Mouse (Mus musculus): ENCODE data around the gene Tns3. TPM values are rescaled to one million over a fixed set of nuclear protein-coding genes. Genes with fewer than 3 reads are reported as not detected.

Tns3 gene
- polyA plus RNA-seq, 1 experiment from 2014 or later, result 16.4 TPM

- no peak overlapping the region for H3K4me3 ChIP-seq
- no peak overlapping the region for H3K27ac ChIP-seq
- peaks cover 17% of the 10 kb centered on the region for H3K4me1 ChIP-seq (replicated peaks)
- H3K36me3 ChIP-seq, result no peaks in the 10 kb centered on the region
- H3K9me3 ChIP-seq (replicated peaks), result no peaks in the 10 kb centered on the region
- no peak overlapping the region for H3K4me2 ChIP-seq
- no peaks in the 10 kb centered on the region for H3K27me3 ChIP-seq
- ATAC-seq (replicated peaks; ENCODE audit: insufficient number of reproducible peaks, insufficient read depth, low FRiP score, low read depth), result no peak
- H3K9ac ChIP-seq, result no peak overlapping the region
- WGBS, result 87% methylated on average over 5 of the region's 5 CpGs
Measured at GRCm38 (mm10) chr11:8679221-8679620, 14.9 kb upstream of the Tns3 start.

GRCm38 (mm10) chr11:8678260-8678995, 14.1 kb upstream of the Tns3 start:
- WGBS, result 66% methylated on average over 12 of the region's 12 CpGs
- Histone ChIP-seq H3K4me3 (no peak overlapping the region), H3K36me3 (no peaks in the 10 kb centered on the region), H3K27me3 (no peaks in the 10 kb centered on the region), H3K4me2 (no peak overlapping the region), H3K27ac (no peak overlapping the region), H3K9ac (no peak overlapping the region), H3K9me3 (replicated peaks) (no peaks in the 10 kb centered on the region), H3K4me1 (replicated peaks) (peaks cover 17% of the 10 kb centered on the region)
- ATAC-seq (replicated peaks; ENCODE audit: insufficient number of reproducible peaks, insufficient read depth, low FRiP score, low read depth), result no peak

- H3K4me3 ChIP-seq, result no peak overlapping the region
- H3K4me2 ChIP-seq, result no peak overlapping the region
Measured at GRCm38 (mm10) chr11:8675701-8676474, 11.6 kb upstream of the Tns3 start.

GRCm38 (mm10) chr11:8674549-8675149, 10.3 kb upstream of the Tns3 start:
- Histone ChIP-seq H3K4me3 (no peak overlapping the region), H3K4me2 (no peak overlapping the region), H3K4me1 (replicated peaks) (peaks cover 4% of the 10 kb centered on the region), H3K27ac (no peak overlapping the region), H3K27me3 (no peaks in the 10 kb centered on the region), H3K9ac (no peak overlapping the region), H3K9me3 (replicated peaks) (no peaks in the 10 kb centered on the region), H3K36me3 (no peaks in the 10 kb centered on the region)
- WGBS, result 67% methylated on average over 3 of the region's 3 CpGs
- no peak for ATAC-seq (replicated peaks; ENCODE audit: insufficient number of reproducible peaks, insufficient read depth, low FRiP score, low read depth)

More at GRCm38 (mm10) chr11:8675701-8676474, 11.6 kb upstream of the Tns3 start:
- H3K27me3 ChIP-seq, result no peaks in the 10 kb centered on the region
- H3K4me1 ChIP-seq (replicated peaks), result peaks cover 9% of the 10 kb centered on the region
- WGBS, result 82% methylated on average over 6 of the region's 6 CpGs
- no peaks in the 10 kb centered on the region for H3K9me3 ChIP-seq (replicated peaks)
- H3K9ac ChIP-seq, result no peak overlapping the region
- H3K36me3 ChIP-seq, result no peaks in the 10 kb centered on the region
- H3K27ac ChIP-seq, result no peak overlapping the region
- no peak for ATAC-seq (replicated peaks; ENCODE audit: insufficient number of reproducible peaks, insufficient read depth, low FRiP score, low read depth)

DNA sequence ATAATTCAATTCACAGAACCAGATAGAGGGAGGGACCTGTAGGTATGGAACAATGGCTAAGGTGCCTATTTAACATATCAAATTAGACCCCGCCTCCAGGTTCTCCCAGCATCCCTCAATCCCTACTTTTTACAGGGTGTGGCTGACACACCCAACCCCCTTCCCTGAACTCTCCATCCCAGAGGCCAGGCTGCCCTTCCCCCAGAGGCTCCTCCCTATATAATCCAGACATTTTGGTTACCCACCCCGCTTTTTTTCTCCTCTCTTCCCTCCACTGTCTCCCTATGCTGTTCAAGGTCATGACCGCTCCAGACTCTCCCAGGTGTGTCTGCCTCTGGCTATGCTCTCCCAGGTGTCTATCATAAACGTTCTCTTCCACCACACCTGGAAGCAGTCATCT, 7.4 kb upstream of the Tns3 start:
- no peak overlapping the region for H3K4me3 ChIP-seq
- H3K36me3 ChIP-seq, result no peaks in the 10 kb centered on the region
- H3K4me1 ChIP-seq (replicated peaks), result peaks cover 4% of the 10 kb centered on the region; the same call in 1 of the 2 replicates
- H3K4me2 ChIP-seq, result no peak overlapping the region
- no peaks in the 10 kb centered on the region for H3K9me3 ChIP-seq (replicated peaks)
- no peak overlapping the region for H3K27ac ChIP-seq
- no peak for ATAC-seq (replicated peaks; ENCODE audit: insufficient number of reproducible peaks, insufficient read depth, low FRiP score, low read depth)
- no peak overlapping the region for H3K9ac ChIP-seq
- 0 out of 2 replicates have a peak, but pooled peaks cover 2% of the 10 kb centered on the region for H3K27me3 ChIP-seq
- 86% methylated on average over 4 of the region's 4 CpGs for WGBS

GRCm38 (mm10) chr11:8669138-8669537, 4.8 kb upstream of the Tns3 start:
- Histone ChIP-seq H3K9me3 (replicated peaks) (no peaks in the 10 kb centered on the region), H3K27me3 (peaks cover 13% of the 10 kb centered on the region; the same call in 1 of the 2 replicates), H3K27ac (no peak overlapping the region), H3K4me1 (replicated peaks) (peaks cover 6% of the 10 kb centered on the region), H3K4me2 (no peak overlapping the region), H3K4me3 (no peak overlapping the region), H3K9ac (no peak overlapping the region), H3K36me3 (no peaks in the 10 kb centered on the region)
- ATAC-seq (replicated peaks; ENCODE audit: insufficient number of reproducible peaks, insufficient read depth, low FRiP score, low read depth), result no peak
- 78% methylated on average over 2 of the region's 2 CpGs for WGBS

- Histone ChIP-seq H3K4me1 (replicated peaks) (peaks cover 32% of the 10 kb centered on the region), H3K9ac (peak overlapping the region; percentile 88; the same call in 1 of the 2 replicates), H3K27me3 (peaks cover 13% of the 10 kb centered on the region; the same call in 1 of the 2 replicates), H3K4me3 (peak overlapping the region; percentile 84), H3K27ac (0 out of 2 replicates have a peak overlapping the region, but pooled peaks have one; percentile 83), H3K9me3 (replicated peaks) (no peaks in the 10 kb centered on the region), H3K36me3 (no peaks in the 10 kb centered on the region), H3K4me2 (peak overlapping the region; percentile 82)
- 0 out of 2 replicates have a peak, but pooled peaks have one; percentile 11 for ATAC-seq (replicated peaks; ENCODE audit: insufficient number of reproducible peaks, insufficient read depth, low FRiP score, low read depth)
- WGBS, result 41% methylated on average over 5 of the region's 5 CpGs
Measured at GRCm38 (mm10) chr11:8664797-8665196, 462 bp upstream of the Tns3 start.

DNA sequence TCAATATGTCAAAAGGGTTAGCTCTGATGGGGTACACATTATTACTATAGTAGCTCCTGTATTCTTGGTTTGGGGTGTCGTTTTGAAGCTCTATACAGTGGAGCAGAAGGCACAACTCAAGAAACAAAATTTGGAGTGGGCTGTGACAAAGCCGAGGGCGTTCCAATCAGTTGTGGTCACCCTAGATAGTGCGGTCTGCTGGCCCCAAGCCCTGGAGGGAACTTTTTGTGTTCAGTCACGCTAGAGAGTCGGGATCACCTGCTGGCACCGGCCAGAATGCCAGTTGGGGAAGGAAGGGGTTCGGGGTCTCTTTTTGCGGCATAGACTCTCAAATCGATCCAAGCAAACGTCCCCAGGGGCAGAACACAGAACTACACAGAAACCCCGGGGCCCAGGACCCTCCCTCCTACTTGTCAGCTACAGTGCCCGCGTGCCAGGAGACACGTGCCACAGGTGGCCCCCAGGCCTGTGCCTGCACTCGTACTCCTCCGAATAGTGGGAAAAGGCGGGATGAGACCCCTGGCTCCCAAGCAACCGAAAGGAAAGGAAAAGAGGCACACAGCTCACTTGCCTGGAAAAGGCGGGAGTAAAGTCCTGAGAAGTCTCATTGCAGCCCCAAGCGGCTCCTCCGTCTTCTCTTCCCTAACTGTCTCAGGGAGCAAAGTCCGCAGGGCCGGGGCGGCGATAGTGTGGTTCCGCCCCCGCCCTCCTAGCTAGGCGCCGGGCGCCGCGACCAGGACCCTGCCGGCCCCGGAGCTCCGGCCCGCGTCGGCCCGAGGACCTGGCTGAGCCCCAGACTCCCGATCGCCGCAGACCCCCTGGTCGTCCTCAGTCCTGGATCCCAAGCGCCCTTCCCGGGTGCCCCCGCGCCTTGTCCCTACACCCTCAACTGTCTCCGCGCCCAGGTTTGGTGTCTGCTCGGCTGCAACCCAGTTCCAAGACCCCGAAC, 617 bp downstream of the Tns3 start:
- 1% methylated on average over 50 of the region's 52 CpGs for WGBS
- peak; percentile 58 for ATAC-seq (replicated peaks; ENCODE audit: insufficient number of reproducible peaks, insufficient read depth, low FRiP score, low read depth)

DNA sequence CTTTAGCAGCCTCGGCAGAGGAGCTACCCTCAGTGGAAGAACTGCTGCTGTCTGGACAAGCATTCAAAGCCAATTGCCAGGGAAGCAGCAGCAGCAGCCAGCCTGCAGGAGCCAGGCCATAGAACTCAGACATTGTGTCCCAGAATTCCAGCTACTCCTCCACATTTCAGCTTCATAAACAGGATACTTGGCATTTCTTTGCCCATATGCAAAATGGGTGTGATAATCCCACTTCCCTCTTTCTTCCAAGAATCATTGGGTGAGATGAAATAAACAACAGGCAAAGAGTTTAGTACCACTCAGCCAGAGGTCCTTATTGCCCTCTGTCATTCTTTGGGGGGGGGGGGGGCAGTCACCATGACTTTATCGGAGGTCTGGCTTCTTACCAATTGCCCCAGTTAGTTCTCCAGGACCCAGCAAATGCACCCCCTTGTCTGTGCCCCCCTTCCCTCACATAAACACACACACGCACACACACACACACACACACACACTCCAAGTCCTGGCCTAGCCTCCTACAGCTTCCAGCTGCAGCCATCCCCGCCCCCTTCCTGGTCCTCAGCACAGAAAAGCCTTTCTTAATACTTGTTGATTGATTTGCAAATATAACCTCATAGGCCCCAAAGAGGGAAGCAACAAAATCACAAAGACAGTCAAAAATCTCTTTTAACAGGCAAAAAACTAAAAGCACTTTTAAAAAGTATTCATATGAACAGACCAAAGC, 1.5 kb downstream of the Tns3 start:
- H3K27me3 ChIP-seq, result peaks cover 13% of the 10 kb centered on the region; the same call in 1 of the 2 replicates
- peaks cover 45% of the 10 kb centered on the region for H3K4me1 ChIP-seq (replicated peaks)
- H3K36me3 ChIP-seq, result no peaks in the 10 kb centered on the region
- 56% methylated on average over 4 of the region's 4 CpGs for WGBS
- H3K9ac ChIP-seq, result peak overlapping the region; percentile 88; the same call in 1 of the 2 replicates
- no peaks in the 10 kb centered on the region for H3K9me3 ChIP-seq (replicated peaks)
- H3K27ac ChIP-seq, result peak overlapping the region; percentile 83
- H3K4me2 ChIP-seq, result peak overlapping the region; percentile 82
- H3K4me3 ChIP-seq, result peak overlapping the region; percentile 84
- no peak for ATAC-seq (replicated peaks; ENCODE audit: insufficient number of reproducible peaks, insufficient read depth, low FRiP score, low read depth)

More for the DNA sequence above, 617 bp downstream of the Tns3 start:
- Histone ChIP-seq H3K4me3 (peak overlapping the region; percentile 84), H3K4me1 (replicated peaks) (peaks cover 42% of the 10 kb centered on the region), H3K27ac (peak overlapping the region; percentile 83), H3K27me3 (peaks cover 13% of the 10 kb centered on the region; the same call in 1 of the 2 replicates), H3K36me3 (no peaks in the 10 kb centered on the region), H3K9ac (peak overlapping the region; percentile 88), H3K4me2 (peak overlapping the region; percentile 82), H3K9me3 (replicated peaks) (no peaks in the 10 kb centered on the region)

DNA sequence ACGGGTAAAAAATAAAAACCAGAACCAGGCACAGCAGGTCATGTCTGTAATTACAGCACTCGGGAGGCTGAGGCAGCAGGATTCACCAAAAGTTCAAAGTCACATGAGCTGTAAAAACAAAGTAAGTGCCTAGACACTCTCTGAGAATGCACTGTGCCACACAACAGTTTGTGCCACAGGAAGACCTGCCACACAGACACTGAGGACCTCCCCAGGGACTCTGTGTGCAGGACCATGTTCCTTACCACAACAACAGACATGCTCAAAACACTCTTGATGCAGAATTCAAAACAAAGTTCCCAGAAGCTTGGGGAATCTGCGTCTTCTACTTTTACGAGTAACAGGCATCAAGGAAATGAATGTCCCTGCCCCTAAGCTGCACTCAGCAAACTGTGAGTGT, 3.4 kb downstream of the Tns3 start:
- H3K27ac ChIP-seq, result no peak overlapping the region
- H3K4me1 ChIP-seq (replicated peaks), result peaks cover 50% of the 10 kb centered on the region
- H3K9ac ChIP-seq, result no peak overlapping the region
- H3K4me2 ChIP-seq, result no peak overlapping the region
- H3K9me3 ChIP-seq (replicated peaks), result no peaks in the 10 kb centered on the region
- no peaks in the 10 kb centered on the region for H3K36me3 ChIP-seq
- H3K4me3 ChIP-seq, result no peak overlapping the region
- no peak for ATAC-seq (replicated peaks; ENCODE audit: insufficient number of reproducible peaks, insufficient read depth, low FRiP score, low read depth)
- WGBS, result 77% methylated on average over 4 of the region's 4 CpGs
- peaks cover 9% of the 10 kb centered on the region; the same call in 1 of the 2 replicates for H3K27me3 ChIP-seq
